Mouse (Mus musculus): Measurements from ENCODE around the gene Mrnip. TPM values are rescaled to one million over a fixed set of nuclear protein-coding genes. Genes with fewer than 3 reads are reported as not detected.
"Not testable (repeated sequence)": the region's sequence is repeated elsewhere in the genome, so short reads cannot be mapped to it uniquely, and the experiment has no call there.

Gene Mrnip
- polyA plus RNA-seq (2015; fragmentation: Nextera tagmentation; extraction: Ambion mirVana) = 30.2 and 30.6 TPM in 2 replicates

- peak within 1 kb of the TSS; percentile 92 for H3K27ac ChIP-seq
- H3K4me1 ChIP-seq (replicated peaks) = peaks cover 15% of the 10 kb centered on the region
- not testable (repeated sequence) for H3K27me3 ChIP-seq, H3K9me3 ChIP-seq
- H3K36me3 ChIP-seq = peaks cover 48% of the 10 kb centered on the region
- peak within 1 kb of the TSS; percentile 67 for H3K4me3 ChIP-seq
- H3K9ac ChIP-seq = peak within 1 kb of the TSS; percentile 77
- WGBS = 6% methylated on average over 19 of the region's 19 CpGs
- H3K4me2 ChIP-seq = peak within 1 kb of the TSS; percentile 69
- peak; percentile 59 for ATAC-seq (ENCODE audit: low FRiP score)
These were observed at the start of gene Mrnip for GRCm38 (mm10) chr11:50174111-50174729. Mrnip (plus strand) TSS chr11:50174444.

- 8% methylated on average over 10 of the region's 10 CpGs for WGBS
- no peak for ATAC-seq (ENCODE audit: low FRiP score)
- no peaks in the 10 kb centered on the region for H3K9me3 ChIP-seq
These were observed 46.5 kb upstream of the Mrnip start for GRCm38 (mm10) chr11:50127781-50128180.

GRCm38 (mm10) chr11:50130811-50131766, 43.2 kb upstream of the Mrnip start, which contains the start of gene Tbc1d9b:
Tbc1d9b (plus strand) TSS chr11:50131396.
- peak within 1 kb of the TSS; percentile 85 for H3K4me3 ChIP-seq
- peaks cover 7% of the 10 kb centered on the region for H3K36me3 ChIP-seq
- H3K9ac ChIP-seq = peak within 1 kb of the TSS; percentile 99
- peak within 1 kb of the TSS; percentile 78 for H3K4me2 ChIP-seq
- peak within 1 kb of the TSS; percentile 95 for H3K27ac ChIP-seq
- H3K9me3 ChIP-seq = no peaks in the 10 kb centered on the region
- H3K4me1 ChIP-seq (replicated peaks) = peaks cover 15% of the 10 kb centered on the region
- peak; percentile 92 for ATAC-seq (ENCODE audit: low FRiP score)
- no peaks in the 10 kb centered on the region for H3K27me3 ChIP-seq
- under 1% methylated on average over 72 of the region's 77 CpGs for WGBS

More at GRCm38 (mm10) chr11:50127781-50128180, 46.5 kb upstream of the Mrnip start:
- H3K36me3 ChIP-seq = peaks cover 13% of the 10 kb centered on the region
- peaks cover 15% of the 10 kb centered on the region for H3K4me1 ChIP-seq (replicated peaks)
- H3K27me3 ChIP-seq = no peaks in the 10 kb centered on the region
- no peak overlapping the region for H3K4me2 ChIP-seq
- no peak overlapping the region for H3K9ac ChIP-seq
- no peak overlapping the region for H3K4me3 ChIP-seq
- H3K27ac ChIP-seq = no peak overlapping the region

- no peaks in the 10 kb centered on the region for H3K9me3 ChIP-seq
- ATAC-seq (ENCODE audit: low FRiP score) = peak; percentile 19
- 16% methylated on average over 10 of the region's 10 CpGs for WGBS
- H3K36me3 ChIP-seq = peaks cover 14% of the 10 kb centered on the region
- H3K27me3 ChIP-seq = no peaks in the 10 kb centered on the region
- peaks cover 15% of the 10 kb centered on the region for H3K4me1 ChIP-seq (replicated peaks)
- H3K4me3 ChIP-seq = peak overlapping the region; percentile 85
- H3K27ac ChIP-seq = peak overlapping the region; percentile 95
- peak overlapping the region; percentile 78 for H3K4me2 ChIP-seq
- peak overlapping the region; percentile 99 for H3K9ac ChIP-seq
These were observed 42.4 kb upstream of the Mrnip start for GRCm38 (mm10) chr11:50131801-50132201.

- no peaks in the 10 kb centered on the region for H3K27me3 ChIP-seq
- no peaks in the 10 kb centered on the region for H3K9me3 ChIP-seq
- peak overlapping the region; percentile 85 for H3K4me3 ChIP-seq
- WGBS = 82% methylated on average over 6 of the region's 6 CpGs
- peak overlapping the region; percentile 99 for H3K9ac ChIP-seq
- ATAC-seq (ENCODE audit: low FRiP score) = no peak
- peaks cover 18% of the 10 kb centered on the region for H3K36me3 ChIP-seq
- 0 out of 2 replicates have a peak overlapping the region, but pooled peaks have one; percentile 95 for H3K27ac ChIP-seq
- H3K4me1 ChIP-seq (replicated peaks) = peaks cover 15% of the 10 kb centered on the region
- H3K4me2 ChIP-seq = peak overlapping the region; percentile 78
These were observed 42.0 kb upstream of the Mrnip start for GRCm38 (mm10) chr11:50132265-50132664.

GRCm38 (mm10) chr11:50134136-50134859, 39.9 kb upstream of the Mrnip start:
- no peak overlapping the region for H3K4me3 ChIP-seq
- H3K9ac ChIP-seq = no peak overlapping the region
- H3K4me2 ChIP-seq = no peak overlapping the region
- no peak for ATAC-seq (ENCODE audit: low FRiP score)
- H3K36me3 ChIP-seq = peaks cover 39% of the 10 kb centered on the region
- no peaks in the 10 kb centered on the region for H3K27me3 ChIP-seq
- H3K4me1 ChIP-seq (replicated peaks) = peaks cover 12% of the 10 kb centered on the region
- no peaks in the 10 kb centered on the region for H3K9me3 ChIP-seq
- H3K27ac ChIP-seq = no peak overlapping the region
- 88% methylated on average over 10 of the region's 10 CpGs for WGBS

- Histone ChIP-seq H3K4me1 (replicated peaks) (no peaks in the 10 kb centered on the region), H3K27me3 (no peaks in the 10 kb centered on the region), H3K9ac (no peak overlapping the region), H3K9me3 (no peaks in the 10 kb centered on the region), H3K27ac (no peak overlapping the region), H3K36me3 (peaks cover 79% of the 10 kb centered on the region), H3K4me3 (no peak overlapping the region), H3K4me2 (no peak overlapping the region)
- 85% methylated on average over 10 of the region's 10 CpGs for WGBS
- ATAC-seq (ENCODE audit: low FRiP score) = no peak
These were observed 35.9 kb upstream of the Mrnip start for GRCm38 (mm10) chr11:50138206-50138822.

GRCm38 (mm10) chr11:50139571-50139970, 34.7 kb upstream of the Mrnip start:
- 92% methylated on average over 7 of the region's 7 CpGs for WGBS

GRCm38 (mm10) chr11:50145529-50145928, 28.7 kb upstream of the Mrnip start:
- Histone ChIP-seq H3K9ac (no peak overlapping the region), H3K9me3 (no peaks in the 10 kb centered on the region), H3K27me3 (no peaks in the 10 kb centered on the region), H3K27ac (no peak overlapping the region), H3K4me1 (replicated peaks) (no peaks in the 10 kb centered on the region), H3K36me3 (peaks cover 95% of the 10 kb centered on the region), H3K4me3 (no peak overlapping the region), H3K4me2 (no peak overlapping the region)
- WGBS = 92% methylated on average over 3 of the region's 3 CpGs
- no peak for ATAC-seq (ENCODE audit: low FRiP score)

More at GRCm38 (mm10) chr11:50139571-50139970, 34.7 kb upstream of the Mrnip start:
- H3K9ac ChIP-seq = no peak overlapping the region
- no peak overlapping the region for H3K27ac ChIP-seq
- H3K4me2 ChIP-seq = no peak overlapping the region
- H3K9me3 ChIP-seq = no peaks in the 10 kb centered on the region
- H3K4me1 ChIP-seq (replicated peaks) = no peaks in the 10 kb centered on the region
- H3K36me3 ChIP-seq = peaks cover 88% of the 10 kb centered on the region
- no peak overlapping the region for H3K4me3 ChIP-seq
- H3K27me3 ChIP-seq = no peaks in the 10 kb centered on the region
- ATAC-seq (ENCODE audit: low FRiP score) = no peak

GRCm38 (mm10) chr11:50146121-50146520, 28.1 kb upstream of the Mrnip start:
- Histone ChIP-seq H3K4me3 (no peak overlapping the region), H3K9me3 (no peaks in the 10 kb centered on the region), H3K27ac (no peak overlapping the region), H3K9ac (no peak overlapping the region), H3K27me3 (no peaks in the 10 kb centered on the region), H3K4me1 (replicated peaks) (no peaks in the 10 kb centered on the region), H3K4me2 (no peak overlapping the region), H3K36me3 (peaks cover 95% of the 10 kb centered on the region)
- 95% methylated on average over 13 of the region's 13 CpGs for WGBS
- ATAC-seq (ENCODE audit: low FRiP score) = no peak

GRCm38 (mm10) chr11:50147267-50147957, 26.8 kb upstream of the Mrnip start:
- ATAC-seq (ENCODE audit: low FRiP score) = no peak
- Histone ChIP-seq H3K9me3 (no peaks in the 10 kb centered on the region), H3K27me3 (no peaks in the 10 kb centered on the region), H3K36me3 (peaks cover 95% of the 10 kb centered on the region), H3K4me3 (no peak overlapping the region), H3K4me1 (replicated peaks) (no peaks in the 10 kb centered on the region), H3K27ac (no peak overlapping the region), H3K4me2 (no peak overlapping the region), H3K9ac (no peak overlapping the region)
- WGBS = 91% methylated on average over 9 of the region's 9 CpGs
